Mouse (Mus musculus): ENCODE measurements at regions not wholly inside any gene's neighbourhood (a gene's known extent, or its start where the extent isn't known, plus 50 kb on each side); places are given as distances from the start of the nearest gene placed in this dataset.

DNA sequence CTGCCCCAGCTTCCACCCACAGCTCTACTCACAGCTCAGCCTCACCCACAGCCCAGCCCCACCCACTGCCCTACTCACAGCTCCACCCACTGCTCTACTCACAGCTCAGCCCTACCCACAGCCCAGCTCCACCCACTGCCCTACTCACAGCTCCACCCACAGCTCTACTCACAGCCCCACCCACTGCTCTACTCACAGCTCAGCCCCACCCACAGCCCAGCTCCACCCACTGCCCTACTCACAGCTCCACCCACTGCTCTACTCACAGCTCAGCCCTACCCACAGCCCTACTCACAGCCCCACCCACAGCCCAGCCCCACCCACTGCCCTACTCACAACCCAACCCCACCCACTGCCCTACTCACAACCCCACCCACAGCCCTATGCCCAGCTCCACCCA is 56.5 kb upstream of the Phox2b start:
- peak; percentile 91 for ATAC-seq (replicated peaks; ENCODE audit: low FRiP score, poor library complexity, severe bottlenecking)

- ATAC-seq (replicated peaks; ENCODE audit: low FRiP score, poor library complexity, severe bottlenecking) = no peak
These were observed 57.8 kb upstream of the Phox2b start for GRCm38 (mm10) chr5:67156911-67157310.

- no peak for ATAC-seq (replicated peaks; ENCODE audit: low FRiP score, poor library complexity, severe bottlenecking)
These were observed 77.7 kb upstream of the Phox2b start for GRCm38 (mm10) chr5:67176827-67177226.

DNA sequence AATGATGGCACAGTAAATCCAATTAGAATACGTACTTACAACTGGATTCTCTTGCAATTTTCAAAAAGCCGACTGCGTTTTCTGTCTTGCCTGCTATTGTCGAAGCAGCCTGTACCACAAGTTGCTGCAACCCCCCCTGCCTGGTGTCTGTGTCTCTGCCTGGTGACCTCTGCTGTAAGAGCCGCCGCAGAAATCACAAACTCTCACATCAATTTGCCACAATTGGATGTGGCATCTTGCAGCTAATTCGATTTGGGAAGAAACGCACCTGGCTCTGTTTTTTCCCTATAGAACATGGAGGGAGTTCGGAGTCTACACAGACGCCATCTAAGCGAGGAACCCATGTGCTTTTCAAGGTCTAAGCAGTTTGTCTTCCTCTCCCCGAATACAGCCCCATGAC is 80.1 kb upstream of the Phox2b start:
- ATAC-seq (replicated peaks; ENCODE audit: low FRiP score, poor library complexity, severe bottlenecking) = no peak

- no peak for ATAC-seq (replicated peaks; ENCODE audit: low FRiP score, poor library complexity, severe bottlenecking)
These were observed 70.9 kb upstream of the Tmem33 start for GRCm38 (mm10) chr5:67189376-67189901.

GRCm38 (mm10) chr5:67194065-67194464 is 66.3 kb upstream of the Tmem33 start:
- no peak for ATAC-seq (replicated peaks; ENCODE audit: low FRiP score, poor library complexity, severe bottlenecking)

DNA sequence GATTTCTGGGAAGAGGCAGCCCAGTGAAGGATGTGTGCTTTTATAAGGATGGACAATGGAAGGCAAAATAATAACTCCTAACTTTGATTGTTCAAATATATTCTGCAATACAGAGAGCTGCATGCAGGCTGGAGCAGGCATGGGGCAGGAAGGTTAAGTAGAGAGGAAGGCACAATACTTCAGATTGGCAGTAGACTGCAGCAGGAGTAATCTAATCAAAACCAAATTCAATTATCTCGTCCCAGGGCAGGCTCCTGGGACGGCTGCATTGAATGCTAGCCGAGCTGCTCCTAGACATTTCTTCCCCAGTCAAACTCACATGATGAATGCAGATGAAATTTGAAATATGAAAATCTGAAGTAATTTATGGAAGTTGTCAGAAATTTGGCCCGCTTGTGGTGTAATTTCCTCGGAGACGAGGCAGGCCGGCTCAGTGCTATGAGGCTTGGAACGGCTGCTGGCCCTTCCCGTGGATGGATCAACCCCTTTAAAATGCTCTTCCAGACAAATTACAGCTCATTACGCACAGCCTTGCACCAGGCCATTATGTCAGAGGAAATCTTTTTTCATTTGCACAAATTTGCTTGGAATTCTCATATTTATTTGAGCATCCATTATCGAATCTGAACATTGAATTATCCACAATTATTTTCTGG is 55.2 kb upstream of the Tmem33 start:
- ATAC-seq (replicated peaks; ENCODE audit: low FRiP score, poor library complexity, severe bottlenecking) = no peak

Data from erythroid progenitor cell, adult 5-6 weeks (primary cell).